Comparison of ENCODE assay signal across 8 mouse cellular contexts in the genomic region with DNA sequence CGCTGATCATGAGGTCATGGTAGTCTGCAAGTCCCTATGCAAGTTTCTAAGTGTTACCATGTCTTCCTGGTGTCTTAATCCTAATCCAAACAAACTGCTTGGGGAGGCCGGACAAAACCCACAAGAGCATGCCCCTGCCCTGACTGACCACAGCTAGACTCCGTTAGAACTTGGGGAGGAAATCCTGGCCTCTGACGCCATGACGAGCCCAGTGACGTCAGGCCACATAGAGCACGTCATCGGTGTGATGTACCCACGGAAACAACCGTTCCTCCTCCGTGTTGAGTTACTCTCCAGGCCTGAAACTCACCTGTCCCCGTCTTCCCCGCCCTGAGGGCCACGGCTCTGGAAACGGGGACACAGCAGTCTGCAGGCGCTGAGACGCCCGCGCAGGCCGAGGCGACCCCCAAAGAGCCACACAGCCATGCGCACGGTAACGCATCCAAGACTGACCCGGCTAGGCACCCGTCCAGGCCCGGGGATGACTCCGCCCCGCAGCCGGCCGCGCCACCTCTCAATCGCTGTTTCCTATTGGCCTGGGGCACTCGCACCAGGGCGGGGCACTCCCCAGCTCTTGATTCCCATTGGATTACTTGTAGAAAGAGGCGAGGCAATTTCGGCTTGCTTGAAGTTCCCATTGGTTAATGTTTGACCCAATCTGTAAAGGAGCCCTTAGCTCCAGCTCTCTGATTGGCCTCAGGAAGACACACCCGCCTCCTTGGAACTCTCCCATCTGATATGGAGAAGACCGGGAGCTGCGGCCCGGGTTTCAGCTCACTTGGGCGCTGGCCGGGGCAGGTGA. TPM values are rescaled to one million over a fixed set of nuclear protein-coding genes. Genes with fewer than 3 reads are reported as not detected.
A peak's percentile ranks its signal among the peaks of the same experiment; 100 is the strongest.
DNase-seq lines count a peak whose midpoint lies in the region; ATAC-seq and TF ChIP-seq lines count a peak whose summit lies in the region.

Mmab (minus strand) TSS at position 495 of the 802 bp plus-strand sequence.
Mvk (plus strand) TSS at position 704 of the 802 bp plus-strand sequence.

- H3K4me3 ChIP-seq in E14TG2a.4 (replicated peaks; ENCODE audit: low read length) = peak within 1 kb of the TSS; percentile 95
- H3K4me3 ChIP-seq in forebrain, embryonic 12.5 days (replicated peaks) = peak within 1 kb of the TSS; percentile 80
- peak within 1 kb of the TSS; percentile 66 for H3K4me3 ChIP-seq in heart, postnatal 0 days (ENCODE audit: low read depth, low read length)
- H3K4me3 ChIP-seq in liver, embryonic 16.5 days (ENCODE audit: low read depth, low read length) = peak within 1 kb of the TSS; percentile 74
- H3K4me3 ChIP-seq in neural tube, embryonic 13.5 days = peak within 1 kb of the TSS; percentile 83
- peak within 1 kb of the TSS; percentile 93 for H3K4me3 ChIP-seq in testis, adult 2 months (ENCODE audit: control insufficient read depth, low read depth, low read length)

- peak within 1 kb of the TSS; percentile 78 for H3K9ac ChIP-seq in forebrain, embryonic 12.5 days
- peak within 1 kb of the TSS; percentile 42; the same call in 1 of the 2 replicates for H3K9ac ChIP-seq in heart, postnatal 0 days (replicated peaks; ENCODE audit: low read depth, low read length)
- H3K9ac ChIP-seq in liver, embryonic 16.5 days (ENCODE audit: low read depth, low read length) = peak within 1 kb of the TSS; percentile 77
- H3K9ac ChIP-seq in neural tube, embryonic 13.5 days = peak within 1 kb of the TSS; percentile 83

- H3K36me3 ChIP-seq in E14TG2a.4 (ENCODE audit: insufficient read depth, low read length) = peaks cover 42% of the 10 kb centered on the region
- H3K36me3 ChIP-seq in forebrain, embryonic 12.5 days (replicated peaks) = peaks cover 27% of the 10 kb centered on the region
- H3K36me3 ChIP-seq in heart, postnatal 0 days (replicated peaks; ENCODE audit: control insufficient read depth, insufficient read depth, low read length) = peaks cover 12% of the 10 kb centered on the region
- no peaks in the 10 kb centered on the region for H3K36me3 ChIP-seq in liver, embryonic 16.5 days (ENCODE audit: control insufficient read depth, insufficient read depth)
- H3K36me3 ChIP-seq in neural tube, embryonic 13.5 days = peaks cover 20% of the 10 kb centered on the region; the same call in 1 of the 2 replicates
- H3K36me3 ChIP-seq in testis, adult 2 months (ENCODE audit: control insufficient read depth, insufficient read depth, low read length) = no peaks in the 10 kb centered on the region

- H3K27me3 ChIP-seq in E14TG2a.4 (ENCODE audit: insufficient read depth, low read length) = no peaks in the 10 kb centered on the region
- no peaks in the 10 kb centered on the region for H3K27me3 ChIP-seq in forebrain, embryonic 12.5 days
- H3K27me3 ChIP-seq in heart, postnatal 0 days (ENCODE audit: control insufficient read depth, insufficient read depth, low read length) = no peaks in the 10 kb centered on the region
- no peaks in the 10 kb centered on the region for H3K27me3 ChIP-seq in liver, embryonic 16.5 days (ENCODE audit: control insufficient read depth, insufficient read depth, low read depth, low read length)
- no peaks in the 10 kb centered on the region for H3K27me3 ChIP-seq in neural tube, embryonic 13.5 days
- no peaks in the 10 kb centered on the region for H3K27me3 ChIP-seq in testis, adult 2 months (ENCODE audit: control insufficient read depth, insufficient read depth, low read length)

- H3K27ac ChIP-seq in forebrain, embryonic 12.5 days = peak within 1 kb of the TSS; percentile 43
- peak within 1 kb of the TSS; percentile 49 for H3K27ac ChIP-seq in heart, postnatal 0 days (ENCODE audit: low read depth)
- H3K27ac ChIP-seq in liver, embryonic 16.5 days (ENCODE audit: low read length) = peak within 1 kb of the TSS; percentile 29; the same call in 1 of the 2 replicates
- H3K27ac ChIP-seq in neural tube, embryonic 13.5 days (replicated peaks) = peak within 1 kb of the TSS; percentile 83
- H3K27ac ChIP-seq in testis, adult 2 months (ENCODE audit: control insufficient read depth, insufficient read depth, low read depth, low read length) = peak within 1 kb of the TSS; percentile 67

- 0 out of 2 replicates have a peak, but pooled peaks have one; percentile 15 for TF ChIP-seq POLR2A in testis, adult 2 months (IDR thresholded peaks at IDR 0.05; ENCODE audit: control insufficient read depth, low read depth, low read length)

- WGBS in forebrain, embryonic 12.5 days = 4% methylated on average over 43 of the region's 43 CpGs
- WGBS in heart, postnatal 0 days = 2% methylated on average over 42 of the region's 43 CpGs
- WGBS in liver, embryonic 16.5 days (ENCODE audit: insufficient replicate concordance) = 2% methylated on average over 43 of the region's 43 CpGs
- 3% methylated on average over 43 of the region's 43 CpGs for WGBS in neural tube, embryonic 13.5 days

- H3K4me2 ChIP-seq in forebrain, embryonic 12.5 days = peak within 1 kb of the TSS; percentile 83
- peak within 1 kb of the TSS; percentile 75 for H3K4me2 ChIP-seq in heart, postnatal 0 days (ENCODE audit: low read depth, low read length)
- peak within 1 kb of the TSS; percentile 92 for H3K4me2 ChIP-seq in liver, embryonic 16.5 days (ENCODE audit: low read depth, low read length)
- peak within 1 kb of the TSS; percentile 91 for H3K4me2 ChIP-seq in neural tube, embryonic 13.5 days

- H3K9me3 ChIP-seq in E14TG2a.4 (ENCODE audit: low read length) = no peaks in the 10 kb centered on the region
- no peaks in the 10 kb centered on the region for H3K9me3 ChIP-seq in forebrain, embryonic 12.5 days
- no peaks in the 10 kb centered on the region for H3K9me3 ChIP-seq in heart, postnatal 0 days (replicated peaks; ENCODE audit: control insufficient read depth, low read length)
- H3K9me3 ChIP-seq in liver, embryonic 16.5 days (replicated peaks; ENCODE audit: control insufficient read depth, low read length) = no peaks in the 10 kb centered on the region
- no peaks in the 10 kb centered on the region for H3K9me3 ChIP-seq in neural tube, embryonic 13.5 days

- peak; percentile 96 for DNase-seq in c-Kit-positive CD71-positive TER-119-positive erythroid progenitor cells, embryonic 14.5 days (ENCODE audit: low spot score)
- DNase-seq in heart, postnatal 0 days (ENCODE audit: low spot score) = peak; percentile 99
- DNase-seq in kidney, postnatal 4 days = peak; percentile 99

- H3K4me1 ChIP-seq in E14TG2a.4 (replicated peaks; ENCODE audit: low read depth, low read length) = peaks cover 27% of the 10 kb centered on the region
- H3K4me1 ChIP-seq in forebrain, embryonic 12.5 days = peaks cover 19% of the 10 kb centered on the region
- peaks cover 7% of the 10 kb centered on the region for H3K4me1 ChIP-seq in heart, postnatal 0 days (ENCODE audit: control insufficient read depth, insufficient read depth)
- H3K4me1 ChIP-seq in liver, embryonic 16.5 days (ENCODE audit: control insufficient read depth, low read depth, low read length) = peaks cover 11% of the 10 kb centered on the region
- H3K4me1 ChIP-seq in neural tube, embryonic 13.5 days (replicated peaks) = peaks cover 17% of the 10 kb centered on the region
- H3K4me1 ChIP-seq in testis, adult 2 months (ENCODE audit: control insufficient read depth, insufficient read depth, low read length) = peaks cover 6% of the 10 kb centered on the region

- ATAC-seq in forebrain, embryonic 12.5 days (ENCODE audit: low FRiP score) = peak; percentile 99
- ATAC-seq in heart, postnatal 0 days (ENCODE audit: insufficient read depth, low read depth) = peak; percentile 99
- ATAC-seq in liver, embryonic 16.5 days (ENCODE audit: low read depth) = peak; percentile 95
- peak; percentile 99 for ATAC-seq in neural tube, embryonic 13.5 days (ENCODE audit: low read depth)

- peak; percentile 55; the same call in 1 of the 2 replicates for TF ChIP-seq EP300 in heart, postnatal 0 days (IDR thresholded peaks at IDR 0.05; ENCODE audit: low read depth)

- TF ChIP-seq CTCF in E14TG2a.4 (conservative IDR thresholded peaks at IDR 0.05; ENCODE audit: low read length) = no peak
- TF ChIP-seq CTCF in heart, postnatal 0 days (IDR thresholded peaks at IDR 0.05; ENCODE audit: low read depth) = no peak
- no peak for TF ChIP-seq CTCF in testis, adult 2 months (IDR thresholded peaks at IDR 0.05; ENCODE audit: control insufficient read depth, insufficient read depth, insufficient replicate concordance, low read depth, low read length)

RNA-seq across cellular contexts. Expression of gene Mmab, which starts in this region (rescaled TPM):
- polyA plus RNA-seq in forebrain, embryonic 12.5 days (2016; fragmentation: Nextera tagmentation; extraction: Ambion mirVana) = 25.9 and 29.4 TPM in 2 replicates
- total RNA-seq in heart, postnatal 0 days (2014; rRNA removed; ENCODE audit: low replicate concordance) = 14.0 and 19.7 TPM in 2 replicates
- 17.0 and 18.3 TPM in 2 replicates for polyA plus RNA-seq in heart, postnatal 0 days (2015; fragmentation: Nextera tagmentation; extraction: Ambion mirVana)
- 9.7 and 10.8 TPM in 2 replicates for polyA plus RNA-seq in liver, embryonic 16.5 days (2015; fragmentation: Nextera tagmentation; extraction: Ambion mirVana)
- 25.2 and 28.2 TPM in 2 replicates for polyA plus RNA-seq in neural tube, embryonic 13.5 days (2015; fragmentation: Nextera tagmentation; extraction: Ambion mirVana)
- polyA plus RNA-seq in testis, adult 2 months (2012; rRNA removed) = 2.5 and 2.9 TPM in 2 replicates

RNA-seq across cellular contexts. Expression of gene Mvk, which starts in this region (rescaled TPM):
- 50.3 and 52.0 TPM in 2 replicates for polyA plus RNA-seq in forebrain, embryonic 12.5 days (2016; fragmentation: Nextera tagmentation; extraction: Ambion mirVana)
- 22.2 and 24.6 TPM in 2 replicates for total RNA-seq in heart, postnatal 0 days (2014; rRNA removed; ENCODE audit: low replicate concordance)
- 12.6 and 13.3 TPM in 2 replicates for polyA plus RNA-seq in heart, postnatal 0 days (2015; fragmentation: Nextera tagmentation; extraction: Ambion mirVana)
- polyA plus RNA-seq in liver, embryonic 16.5 days (2015; fragmentation: Nextera tagmentation; extraction: Ambion mirVana) = 26.1 and 27.0 TPM in 2 replicates
- polyA plus RNA-seq in neural tube, embryonic 13.5 days (2015; fragmentation: Nextera tagmentation; extraction: Ambion mirVana) = 50.5 and 57.5 TPM in 2 replicates
- polyA plus RNA-seq in testis, adult 2 months (2012; rRNA removed) = 10.2 and 13.2 TPM in 2 replicates

Comparison
In these comparisons a context has a peak if more than half of its experiments do, and no peak if none do; other contexts are left out.
1. Peak in every context shown above with its lines: DNase-seq, ATAC-seq, H3K4me3 ChIP-seq and H3K27ac ChIP-seq.
2. H3K27ac ChIP-seq: peak in every context shown above with its lines; median percentile 83 in neural tube, embryonic 13.5 days; 67 in testis, adult 2 months; 49 in heart, postnatal 0 days; 43 in forebrain, embryonic 12.5 days; 29 in liver, embryonic 16.5 days.